Mouse (Mus musculus) liver, adult (tissue): ENCODE measurements around the gene Fbh1.

ENCODE experiments used
- GATA4 ChIP-seq: IDR thresholded peaks from 2 replicates; pipeline ENCODE4 v1.6.1; 2014; ENCODE audit warnings: mild to moderate bottlenecking, low read length; ENCODE audit not compliant: insufficient replicate concordance

Fbh1 gene

GRCm38 (mm10) chr2:11738794-11739193, 38.6 kb downstream of the Fbh1 start:
- TF ChIP-seq GATA4, result no peak

DNA sequence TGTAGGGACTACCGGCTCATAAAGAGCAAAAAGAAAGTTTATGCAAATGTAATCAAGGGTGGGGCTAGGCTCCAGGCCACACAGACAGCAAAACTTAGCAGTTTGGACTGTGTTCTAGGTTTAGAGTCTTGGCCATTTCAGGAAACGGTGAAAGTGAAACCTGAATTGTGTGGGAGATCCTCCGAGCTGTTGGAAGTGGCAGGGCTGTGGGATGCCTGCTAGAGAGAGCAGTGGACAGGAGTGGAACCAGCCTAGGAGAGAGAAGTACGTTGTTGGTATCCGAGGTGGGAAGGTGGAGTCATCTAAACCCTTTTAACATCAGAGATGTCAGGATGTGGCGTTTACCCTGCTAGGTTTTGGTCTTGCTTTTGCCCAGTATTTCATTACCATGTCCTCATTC, 41.5 kb downstream of the Fbh1 start:
- no peak for TF ChIP-seq GATA4

DNA sequence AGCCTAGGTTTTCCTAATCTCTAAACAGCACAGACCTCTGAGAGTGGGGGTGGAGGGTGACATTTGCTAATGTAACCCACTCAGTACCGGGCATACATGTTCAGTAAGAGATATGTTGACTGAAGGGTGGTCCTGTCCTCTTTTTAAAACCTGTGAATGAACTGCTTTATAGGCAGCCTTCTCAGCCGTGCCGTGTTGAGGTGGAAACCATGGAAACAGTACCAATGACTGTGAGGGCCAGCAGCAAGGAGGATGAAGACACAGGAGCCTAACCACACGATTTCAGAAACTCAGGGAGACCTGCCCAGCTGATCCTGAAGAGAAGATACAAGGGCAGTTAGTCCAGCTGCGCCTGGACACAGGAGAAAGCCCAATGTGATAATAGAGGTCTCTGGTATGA, 44.4 kb downstream of the Fbh1 start:
- TF ChIP-seq GATA4, result no peak

DNA sequence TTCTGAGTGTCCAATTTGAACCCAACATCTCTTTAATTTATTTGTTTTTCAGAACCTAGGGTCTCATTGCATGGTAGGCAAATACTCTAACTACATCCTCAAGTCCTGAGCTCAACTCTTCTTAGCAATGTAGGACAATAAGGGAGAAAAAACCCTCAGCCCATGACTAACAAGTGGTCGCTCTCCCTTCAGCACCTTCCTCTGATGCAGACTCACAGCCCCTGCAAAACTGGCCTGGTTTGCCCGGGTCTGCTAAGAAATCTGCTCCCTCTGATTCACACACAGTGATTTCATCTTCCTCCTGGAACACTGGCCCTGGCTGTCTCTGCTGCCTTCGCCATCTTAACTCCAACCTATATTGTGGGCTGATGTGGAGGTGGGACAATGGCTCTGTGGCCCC, 48.3 kb downstream of the Fbh1 start:
- no peak for TF ChIP-seq GATA4

DNA sequence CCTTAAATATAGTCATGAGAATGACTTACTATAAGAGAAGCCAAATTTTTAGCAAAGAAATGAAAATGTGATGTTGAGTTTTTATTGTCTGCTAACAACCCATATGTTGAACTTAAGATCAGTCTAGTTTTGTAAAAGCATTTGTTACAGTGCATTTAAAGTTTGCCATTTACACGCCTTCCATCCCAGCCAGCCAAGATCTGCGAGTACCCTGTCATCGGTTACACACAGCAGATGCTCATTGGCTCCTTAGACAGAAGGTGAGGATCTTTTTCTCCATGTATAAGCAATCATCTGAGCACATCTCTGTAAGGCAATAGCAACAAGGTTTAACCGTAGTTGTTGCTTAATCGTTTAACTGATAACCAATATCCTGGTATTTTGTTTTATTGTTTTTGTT, 49.8 kb downstream of the Fbh1 start:
- TF ChIP-seq GATA4, result no peak

DNA sequence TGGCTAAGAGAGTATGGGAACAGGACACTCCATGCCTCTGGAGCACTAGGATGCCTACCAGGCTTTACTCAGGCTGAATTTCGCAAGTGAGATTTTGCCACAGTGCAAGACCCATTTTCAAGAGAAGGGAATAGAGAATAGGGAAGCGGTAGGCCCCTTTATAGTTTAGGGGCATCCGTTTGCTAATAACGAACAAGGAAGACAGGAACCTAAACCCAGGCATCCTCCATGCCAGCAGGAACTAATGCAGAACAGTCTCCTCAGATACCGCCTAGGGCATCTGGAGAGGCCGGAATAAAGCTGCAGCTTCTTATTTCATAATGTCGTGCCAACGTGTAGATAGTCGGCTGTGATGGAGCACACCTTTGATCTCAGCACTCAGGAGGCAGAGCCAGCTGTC, 54.8 kb downstream of the Fbh1 start:
- TF ChIP-seq GATA4, result no peak

DNA sequence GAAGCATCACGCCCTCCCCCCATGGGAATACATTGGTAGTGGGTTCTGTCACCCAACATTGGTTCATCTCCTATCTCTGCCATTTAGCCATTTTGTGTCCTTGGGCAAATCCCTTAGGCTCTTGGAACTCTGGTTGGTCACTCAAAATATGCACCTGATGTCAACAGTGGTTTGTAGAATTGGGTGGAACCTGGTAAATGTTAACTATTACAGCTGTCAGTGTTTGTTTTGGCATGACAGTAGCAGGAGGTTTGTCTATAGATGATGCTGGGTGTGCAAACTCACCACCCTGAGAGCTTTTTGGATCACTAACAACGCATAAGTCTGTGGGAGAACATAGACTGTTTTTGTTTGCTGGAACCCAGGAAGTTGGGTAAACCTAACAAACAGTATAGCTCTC, 58.8 kb downstream of the Fbh1 start:
- no peak for TF ChIP-seq GATA4

DNA sequence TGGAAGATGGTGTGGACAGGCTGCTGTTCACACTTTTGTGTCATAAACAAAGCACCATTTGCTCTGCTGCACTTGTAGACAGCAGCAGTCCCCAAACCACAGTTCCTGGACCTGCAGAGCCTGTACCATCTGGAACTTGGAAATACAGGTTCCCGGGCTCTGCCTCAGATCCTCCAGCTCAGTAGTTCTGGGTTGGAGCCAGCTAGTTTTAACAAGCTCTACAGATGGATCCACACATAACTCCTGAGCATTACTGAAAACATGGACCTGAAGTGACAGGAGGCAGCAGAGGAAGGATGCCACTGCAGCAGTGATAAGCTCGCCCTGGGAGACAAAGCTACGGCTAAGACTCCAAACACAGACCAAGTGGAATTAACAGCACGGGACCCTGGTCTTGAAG, 62.8 kb downstream of the Fbh1 start:
- no peak for TF ChIP-seq GATA4

DNA sequence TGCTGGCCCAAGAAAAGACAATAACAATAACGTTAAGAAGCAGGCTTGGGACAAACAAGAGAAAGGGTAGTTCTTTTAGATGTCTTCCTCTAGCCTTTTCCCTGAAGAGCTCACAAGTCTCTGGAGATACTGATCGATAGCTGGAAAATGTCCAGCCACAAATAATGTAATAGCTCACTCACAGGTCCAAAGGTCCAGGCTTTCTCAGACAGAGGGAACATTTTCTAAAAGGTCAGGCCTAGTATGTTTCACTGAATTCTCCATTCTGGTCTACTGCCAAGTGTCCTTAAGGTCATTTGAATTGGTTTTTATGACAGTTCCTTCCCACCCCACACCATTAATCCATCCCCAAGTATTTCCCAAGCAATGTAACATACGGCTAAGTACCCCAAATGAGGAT, 64.4 kb downstream of the Fbh1 start:
- TF ChIP-seq GATA4, result no peak

GRCm38 (mm10) chr2:11712483-11712990, 64.8 kb downstream of the Fbh1 start:
- TF ChIP-seq GATA4, result no peak

GRCm38 (mm10) chr2:11708538-11708937, 68.8 kb downstream of the Fbh1 start:
- TF ChIP-seq GATA4, result no peak

DNA sequence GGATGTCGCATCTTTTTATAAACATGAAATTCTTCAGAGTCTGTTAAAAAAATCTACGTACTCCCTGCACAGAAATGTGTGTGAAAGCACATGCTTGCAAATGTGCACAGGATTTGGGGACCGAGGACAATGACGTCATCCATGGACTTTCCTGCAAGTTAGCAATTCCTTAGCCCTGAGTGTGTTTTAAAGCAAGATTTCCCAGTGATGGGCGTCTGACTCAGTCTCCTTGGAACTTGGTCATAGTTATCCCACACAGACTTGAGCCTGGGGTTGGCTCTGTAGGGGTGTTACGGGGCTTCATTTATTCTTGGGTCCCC, 70.7 kb downstream of the Fbh1 start:
- no peak for TF ChIP-seq GATA4

GRCm38 (mm10) chr2:11706030-11706745, 71.2 kb downstream of the Fbh1 start:
- peak; percentile 28; the same call in 1 of the 2 replicates for TF ChIP-seq GATA4

DNA sequence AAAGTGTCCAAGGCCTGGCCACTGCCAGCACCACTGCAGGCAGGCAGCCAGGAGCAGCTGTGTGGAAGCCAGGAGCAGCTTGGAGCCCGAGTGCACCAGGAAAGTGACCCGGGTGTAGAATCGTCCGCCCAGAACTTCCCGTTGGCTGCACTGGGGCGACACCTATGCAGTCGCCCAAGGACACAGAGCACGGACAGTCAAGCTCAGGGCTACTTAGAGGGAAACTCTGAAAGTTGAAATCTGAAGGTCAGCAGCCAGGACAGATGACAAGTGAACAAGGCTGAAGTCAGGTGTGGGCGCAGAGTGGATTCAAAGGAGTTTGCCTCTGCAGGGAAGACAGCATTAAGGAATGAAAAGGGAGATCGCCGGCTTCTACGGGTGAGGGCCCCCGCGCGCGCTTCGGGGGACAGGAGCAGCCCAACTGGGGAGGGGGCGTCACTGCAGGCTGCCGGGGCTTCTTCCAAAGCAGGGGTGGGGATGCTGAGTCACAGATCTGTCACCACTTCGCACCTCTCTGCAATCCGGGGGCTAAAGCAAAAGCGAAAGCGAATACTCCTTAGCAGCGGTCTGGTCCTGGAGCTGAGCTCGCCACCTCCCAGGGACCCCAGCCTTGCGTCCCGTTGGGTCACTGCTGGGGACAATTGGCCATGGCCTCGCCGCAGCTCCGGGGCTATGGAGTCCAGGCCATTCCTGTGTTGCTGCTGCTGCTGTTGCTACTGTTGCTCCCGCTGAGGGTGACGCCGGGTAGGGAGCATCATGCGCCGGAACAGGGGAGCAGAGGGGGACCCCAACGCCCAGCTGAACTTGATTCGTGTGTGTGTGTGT, 72.0 kb downstream of the Fbh1 start, which contains the start of gene Il15ra:
TSS of gene Il15ra (plus strand) at position 90 of the 825 bp plus-strand sequence.
- 0 out of 2 replicates have a peak, but pooled peaks have one; percentile 31 for TF ChIP-seq GATA4

DNA sequence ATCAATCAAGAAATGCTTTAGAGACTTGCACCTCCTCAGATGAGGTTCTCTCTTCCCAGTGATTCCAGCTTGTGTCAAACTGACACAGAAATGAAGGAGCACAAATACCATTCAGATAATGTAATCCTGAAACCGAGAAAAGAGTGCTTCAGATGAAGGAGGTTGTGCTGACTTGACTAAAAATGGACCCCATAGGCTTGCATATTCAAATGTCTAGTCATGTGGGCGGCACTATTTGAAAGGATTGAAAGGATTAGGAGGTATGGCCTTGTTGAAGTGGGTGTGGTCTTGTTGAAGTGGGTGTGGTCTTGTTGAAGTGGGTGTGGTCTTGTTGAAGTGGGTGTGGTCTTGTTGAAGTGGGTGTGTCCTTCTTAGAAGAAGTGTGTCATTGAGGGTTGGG, 77.5 kb downstream of the Fbh1 start:
- TF ChIP-seq GATA4, result no peak

DNA sequence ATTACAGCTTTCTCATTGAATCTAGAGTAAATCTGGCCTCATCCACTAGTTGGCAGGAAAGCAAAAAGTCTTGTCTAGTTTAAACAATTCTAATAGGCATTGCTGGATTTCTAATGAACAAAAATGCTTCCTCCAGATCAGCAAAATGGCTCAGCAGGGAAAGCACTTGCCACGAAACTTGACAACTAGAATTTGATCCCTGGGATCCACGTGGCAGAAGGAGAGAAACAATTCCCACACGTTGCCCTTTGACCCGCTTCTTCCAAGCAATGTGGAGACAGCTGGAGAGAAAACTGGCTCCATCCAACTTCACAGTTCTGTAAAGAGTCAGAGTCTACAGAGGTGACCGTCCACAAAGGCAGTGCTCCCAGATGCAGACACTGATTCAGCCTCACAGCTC, 78.4 kb downstream of the Fbh1 start:
- no peak for TF ChIP-seq GATA4
